Mouse (Mus musculus) liver, embryonic 16.5 days (tissue): ENCODE measurements around the gene Itgae. TPM values are rescaled to one million over a fixed set of nuclear protein-coding genes. Genes with fewer than 3 reads are reported as not detected.
A peak's percentile ranks its signal among the peaks of the same experiment; 100 is the strongest.

ENCODE experiments used
- ATAC-seq: fragments of 200-750 bp; cut with Nextera tagmentation; 2 replicates; pipeline ENCODE4 v1.8.0; 2017; ENCODE audit warnings: low read depth, mild to moderate bottlenecking, moderate number of reproducible peaks, moderate library complexity
- H3K27ac ChIP-seq: fragments of 300-500 bp; sonication (generic); 2 replicates; pipeline ENCODE4 v1.5.1; 2014; ENCODE audit warnings: mild to moderate bottlenecking, low read length
- H3K27me3 ChIP-seq: fragments of 300-500 bp; sonication (generic); 2 replicates; pipeline ENCODE4 v1.6.1; 2014; ENCODE audit warnings: low read depth, low read length, mixed read lengths; ENCODE audit not compliant: control insufficient read depth, insufficient read depth
- H3K36me3 ChIP-seq: fragments of 300-500 bp; sonication (generic); 2 replicates; pipeline ENCODE4 v1.6.1; 2014; ENCODE audit warnings: mild to moderate bottlenecking; ENCODE audit not compliant: control insufficient read depth, insufficient read depth
- H3K4me1 ChIP-seq: fragments of 300-500 bp; sonication (generic); 2 replicates; pipeline ENCODE4 v1.6.1; 2014; ENCODE audit warnings: low read depth, low read length, mixed read lengths; ENCODE audit not compliant: control insufficient read depth
- H3K4me2 ChIP-seq: fragments of 300-500 bp; sonication (generic); 2 replicates; pipeline ENCODE4 v1.6.1; 2014; ENCODE audit warnings: low read depth, low read length, mixed read lengths
- H3K4me3 ChIP-seq: fragments of 300-500 bp; sonication (generic); 2 replicates; pipeline ENCODE4 v1.5.1; 2014; ENCODE audit warnings: low read depth, mild to moderate bottlenecking, low read length
- H3K9ac ChIP-seq: fragments of 300-500 bp; sonication (generic); 2 replicates; pipeline ENCODE4 v1.6.1; 2014; ENCODE audit warnings: low read depth, low read length
- H3K9me3 ChIP-seq: fragments of 300-500 bp; sonication (generic); replicated peaks from 2 replicates; pipeline ENCODE4 v1.6.1; 2016; ENCODE audit warnings: low read length; ENCODE audit not compliant: control insufficient read depth
- WGBS: fragments of 180-500 bp; shearing (Covaris S2); extraction: QIAGEN DNeasy Blood & Tissue Kit; methylation state at CpG from one replicate; pipeline ENCODE4 v1.1.7; 2014; ENCODE audit not compliant: insufficient replicate concordance; 5-methylcytosine and 5-hydroxymethylcytosine counted together
- polyA plus RNA-seq: library from polyadenylated mRNA; unstranded; fragments of >200 nt; fragmentation: Nextera tagmentation; extraction: Ambion mirVana; gene quantifications from 2 replicates; pipeline ENCODE4 v1.2.1, GENCODE M21; 2015

Itgae gene
- polyA plus RNA-seq, 1 experiment from 2014 or later: 0.34 TPM

DNA sequence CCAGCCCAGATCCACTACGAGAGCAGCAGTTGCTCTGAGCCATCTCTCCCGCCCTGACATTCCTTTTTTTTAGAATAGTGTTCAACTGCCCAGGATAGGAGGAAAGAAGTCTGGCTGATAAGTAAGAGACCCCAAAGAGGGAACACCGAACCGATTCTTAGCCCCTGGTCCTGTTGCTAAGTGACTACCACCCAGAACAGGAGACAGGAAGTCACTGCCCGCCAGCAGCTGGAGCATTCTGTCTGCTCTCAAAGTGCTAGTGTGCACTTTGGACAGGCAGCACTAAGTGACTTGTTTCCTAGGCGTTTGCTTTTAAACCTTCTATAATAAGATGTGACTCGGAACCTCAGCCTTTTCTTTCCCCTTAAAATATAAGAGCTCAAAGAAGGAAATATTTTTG is 5.0 kb upstream of the Itgae start:
- H3K4me3 ChIP-seq: no peak overlapping the region
- no peak overlapping the region for H3K9ac ChIP-seq
- 38% methylated on average over 7 of the region's 7 CpGs for WGBS
- H3K4me2 ChIP-seq: no peak overlapping the region
- ATAC-seq: no peak
- peaks cover 5% of the 10 kb centered on the region for H3K4me1 ChIP-seq
- no peak overlapping the region for H3K27ac ChIP-seq
- H3K27me3 ChIP-seq: no peaks in the 10 kb centered on the region
- H3K36me3 ChIP-seq: no peaks in the 10 kb centered on the region
- H3K9me3 ChIP-seq: no peaks in the 10 kb centered on the region

- H3K4me3 ChIP-seq: no peak overlapping the region
- H3K9me3 ChIP-seq: no peaks in the 10 kb centered on the region
- no peaks in the 10 kb centered on the region for H3K36me3 ChIP-seq
- WGBS: 48% methylated on average over 6 of the region's 6 CpGs
- H3K27ac ChIP-seq: no peak overlapping the region
- H3K9ac ChIP-seq: no peak overlapping the region
- no peaks in the 10 kb centered on the region for H3K27me3 ChIP-seq
- ATAC-seq: no peak
- peaks cover 5% of the 10 kb centered on the region for H3K4me1 ChIP-seq
- no peak overlapping the region for H3K4me2 ChIP-seq
Measured at GRCm38 (mm10) chr11:73087700-73088480, 2.5 kb upstream of the Itgae start.

- H3K4me3 ChIP-seq: no peak overlapping the region
- no peaks in the 10 kb centered on the region for H3K27me3 ChIP-seq
- H3K9me3 ChIP-seq: no peaks in the 10 kb centered on the region
- H3K27ac ChIP-seq: no peak overlapping the region
- H3K4me2 ChIP-seq: no peak overlapping the region
- no peak overlapping the region for H3K9ac ChIP-seq
- H3K36me3 ChIP-seq: no peaks in the 10 kb centered on the region
- 66% methylated on average over 2 of the region's 2 CpGs for WGBS
- no peak for ATAC-seq
- no peaks in the 10 kb centered on the region for H3K4me1 ChIP-seq
Measured at GRCm38 (mm10) chr11:73090826-73091225, 443 bp downstream of the Itgae start.

GRCm38 (mm10) chr11:73092057-73092456 is 1.7 kb downstream of the Itgae start:
- 58% methylated on average over 4 of the region's 4 CpGs for WGBS
- Histone ChIP-seq H3K27me3 (no peaks in the 10 kb centered on the region), H3K4me3 (no peak overlapping the region), H3K9me3 (no peaks in the 10 kb centered on the region), H3K4me2 (no peak overlapping the region), H3K36me3 (no peaks in the 10 kb centered on the region), H3K27ac (no peak overlapping the region), H3K9ac (no peak overlapping the region), H3K4me1 (no peaks in the 10 kb centered on the region)
- no peak for ATAC-seq

DNA sequence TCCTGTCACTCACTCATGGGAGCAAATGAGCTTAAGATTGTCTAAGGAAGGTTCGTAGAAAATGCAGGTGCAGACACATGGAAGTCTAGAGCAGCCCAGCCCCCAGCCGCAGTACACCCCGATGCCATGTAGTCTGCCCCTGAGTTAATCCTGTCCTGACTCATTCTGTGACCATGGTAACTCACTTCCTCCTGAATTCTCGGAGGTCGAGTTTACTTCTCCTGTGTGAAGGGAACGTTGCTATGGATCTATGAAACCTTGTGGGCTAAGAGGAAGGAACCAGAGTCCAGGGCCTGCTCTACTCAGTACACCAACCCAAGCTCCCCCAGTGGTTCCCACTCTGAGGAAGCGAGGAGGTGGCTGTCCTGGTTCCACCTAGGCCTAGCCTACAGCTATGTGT is 2.5 kb downstream of the Itgae start:
- 23% methylated on average over 7 of the region's 7 CpGs for WGBS
- H3K27me3 ChIP-seq: no peaks in the 10 kb centered on the region
- ATAC-seq: 0 out of 2 replicates have a peak, but pooled peaks have one; percentile 30

DNA sequence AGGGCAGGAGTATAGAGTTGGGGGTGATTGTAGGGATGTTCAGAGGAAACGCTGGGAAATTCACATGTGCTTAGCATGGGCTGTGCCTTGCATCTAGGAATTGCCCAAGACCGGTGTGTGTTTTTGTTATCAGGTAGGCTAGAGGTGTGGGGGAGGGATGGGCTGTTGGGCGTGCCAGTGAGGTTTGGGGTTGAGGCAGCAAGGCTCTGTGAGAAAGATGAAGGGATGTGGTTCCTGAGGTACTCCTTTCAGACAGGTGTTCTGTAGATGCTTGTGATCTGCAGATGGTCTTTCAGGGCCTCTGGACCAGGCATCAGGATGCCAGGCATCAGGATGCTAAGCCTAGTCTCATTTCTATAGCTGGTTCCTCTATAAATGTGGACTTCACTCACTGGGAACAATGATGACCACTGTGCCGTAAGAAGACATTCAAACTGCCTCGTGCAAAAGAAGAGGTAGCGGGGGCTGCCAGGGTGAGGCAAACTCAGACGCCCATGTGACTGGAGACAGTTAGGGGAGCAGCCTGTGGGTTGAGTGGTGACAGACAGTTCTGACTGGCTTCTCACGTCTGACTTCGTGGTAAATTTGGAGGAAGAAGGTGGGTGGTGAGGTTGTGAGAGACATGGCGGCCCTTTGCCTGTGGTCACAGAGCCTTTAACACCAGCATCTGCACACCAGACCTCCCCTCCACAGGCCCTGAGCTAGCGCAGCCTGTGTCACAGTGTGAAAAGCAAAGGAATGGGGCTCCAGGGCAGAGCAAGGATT is 4.0 kb downstream of the Itgae start:
- Histone ChIP-seq H3K27me3 (no peaks in the 10 kb centered on the region), H3K36me3 (no peaks in the 10 kb centered on the region), H3K9ac (no peak overlapping the region), H3K4me1 (no peaks in the 10 kb centered on the region), H3K4me3 (no peak overlapping the region), H3K27ac (no peak overlapping the region), H3K9me3 (no peaks in the 10 kb centered on the region), H3K4me2 (no peak overlapping the region)
- no peak for ATAC-seq
- WGBS: 42% methylated on average over 11 of the region's 11 CpGs

More for the DNA sequence above, 2.5 kb downstream of the Itgae start:
- Histone ChIP-seq H3K4me2 (no peak overlapping the region), H3K4me3 (no peak overlapping the region), H3K27ac (no peak overlapping the region), H3K36me3 (no peaks in the 10 kb centered on the region), H3K4me1 (no peaks in the 10 kb centered on the region), H3K9me3 (no peaks in the 10 kb centered on the region), H3K9ac (no peak overlapping the region)

GRCm38 (mm10) chr11:73098860-73099259 is 8.5 kb downstream of the Itgae start:
- Histone ChIP-seq H3K36me3 (no peaks in the 10 kb centered on the region), H3K4me2 (no peak overlapping the region), H3K9ac (no peak overlapping the region), H3K27ac (no peak overlapping the region), H3K4me3 (no peak overlapping the region), H3K9me3 (no peaks in the 10 kb centered on the region), H3K4me1 (no peaks in the 10 kb centered on the region), H3K27me3 (no peaks in the 10 kb centered on the region)
- ATAC-seq: no peak
- 60% methylated on average over 5 of the region's 5 CpGs for WGBS

- ATAC-seq: no peak
- Histone ChIP-seq H3K4me3 (no peak overlapping the region), H3K9ac (no peak overlapping the region), H3K9me3 (no peaks in the 10 kb centered on the region), H3K36me3 (no peaks in the 10 kb centered on the region), H3K4me1 (no peaks in the 10 kb centered on the region), H3K27me3 (no peaks in the 10 kb centered on the region), H3K4me2 (no peak overlapping the region), H3K27ac (no peak overlapping the region)
- WGBS: 63% methylated on average over 14 of the region's 14 CpGs
Measured at GRCm38 (mm10) chr11:73099976-73100750, 9.8 kb downstream of the Itgae start.
